Mouse (Mus musculus): Measurements from ENCODE around the gene Ripor3. TPM values are rescaled to one million over a fixed set of nuclear protein-coding genes. Genes with fewer than 3 reads are reported as not detected.

Gene Ripor3
- polyA plus RNA-seq, 1 experiment from 2014 or later, result 2.1 TPM

- Histone ChIP-seq H3K9ac (ENCODE audit: low read depth, low read length) (no peak overlapping the region), H3K4me2 (no peak overlapping the region), H3K4me3 (ENCODE audit: low read depth, low read length) (no peak overlapping the region), H3K9me3 (replicated peaks; ENCODE audit: control insufficient read depth, low read length) (no peaks in the 10 kb centered on the region), H3K36me3 (ENCODE audit: control insufficient read depth, insufficient read depth, low read length) (no peaks in the 10 kb centered on the region), H3K27me3 (ENCODE audit: control insufficient read depth, insufficient read depth, low read length) (peaks cover 3% of the 10 kb centered on the region; the same call in 1 of the 2 replicates), H3K27ac (ENCODE audit: low read depth, low read length) (no peak overlapping the region), H3K4me1 (ENCODE audit: control insufficient read depth, insufficient read depth, low read length) (peaks cover 28% of the 10 kb centered on the region)
- no peak for ATAC-seq (replicated peaks; ENCODE audit: insufficient number of reproducible peaks, low FRiP score, low TSS enrichment)
- WGBS (ENCODE audit: insufficient replicate concordance), result 90% methylated on average over 1 of the region's 1 CpGs
Measured at GRCm38 (mm10) chr2:168052156-168052555, 41.7 kb upstream of the Ripor3 start.

GRCm38 (mm10) chr2:168050000-168050942 lies 39.9 kb upstream of the Ripor3 start:
- Histone ChIP-seq H3K9me3 (replicated peaks; ENCODE audit: control insufficient read depth, low read length) (no peaks in the 10 kb centered on the region), H3K27ac (ENCODE audit: low read depth, low read length) (peak overlapping the region; percentile 68; the same call in 1 of the 2 replicates), H3K4me1 (ENCODE audit: control insufficient read depth, insufficient read depth, low read length) (peaks cover 30% of the 10 kb centered on the region), H3K9ac (ENCODE audit: low read depth, low read length) (peak overlapping the region; percentile 77), H3K36me3 (ENCODE audit: control insufficient read depth, insufficient read depth, low read length) (no peaks in the 10 kb centered on the region), H3K4me3 (ENCODE audit: low read depth, low read length) (peak overlapping the region; percentile 58), H3K4me2 (peak overlapping the region; percentile 96), H3K27me3 (ENCODE audit: control insufficient read depth, insufficient read depth, low read length) (peaks cover 3% of the 10 kb centered on the region; the same call in 1 of the 2 replicates)
- WGBS (ENCODE audit: insufficient replicate concordance), result under 1% methylated on average over 56 of the region's 56 CpGs
- peak; percentile 72 for ATAC-seq (replicated peaks; ENCODE audit: insufficient number of reproducible peaks, low FRiP score, low TSS enrichment)

GRCm38 (mm10) chr2:168049002-168049635 lies 38.7 kb upstream of the Ripor3 start:
- Histone ChIP-seq H3K4me2 (peak overlapping the region; percentile 96), H3K9me3 (replicated peaks; ENCODE audit: control insufficient read depth, low read length) (no peaks in the 10 kb centered on the region), H3K4me3 (ENCODE audit: low read depth, low read length) (peak overlapping the region; percentile 58), H3K36me3 (ENCODE audit: control insufficient read depth, insufficient read depth, low read length) (no peaks in the 10 kb centered on the region), H3K4me1 (ENCODE audit: control insufficient read depth, insufficient read depth, low read length) (peaks cover 31% of the 10 kb centered on the region), H3K9ac (ENCODE audit: low read depth, low read length) (peak overlapping the region; percentile 77; the same call in 1 of the 2 replicates), H3K27me3 (ENCODE audit: control insufficient read depth, insufficient read depth, low read length) (peaks cover 3% of the 10 kb centered on the region; the same call in 1 of the 2 replicates), H3K27ac (ENCODE audit: low read depth, low read length) (no peak overlapping the region; the same call in 1 of the 2 replicates)
- ATAC-seq (replicated peaks; ENCODE audit: insufficient number of reproducible peaks, low FRiP score, low TSS enrichment), result no peak
- WGBS (ENCODE audit: insufficient replicate concordance), result 13% methylated on average over 16 of the region's 16 CpGs

GRCm38 (mm10) chr2:168046467-168046866 lies 36.0 kb upstream of the Ripor3 start:
- H3K27ac ChIP-seq (ENCODE audit: low read depth, low read length), result no peak overlapping the region
- H3K9ac ChIP-seq (ENCODE audit: low read depth, low read length), result no peak overlapping the region
- ATAC-seq (replicated peaks; ENCODE audit: insufficient number of reproducible peaks, low FRiP score, low TSS enrichment), result no peak
- H3K9me3 ChIP-seq (replicated peaks; ENCODE audit: control insufficient read depth, low read length), result no peaks in the 10 kb centered on the region
- peaks cover 31% of the 10 kb centered on the region for H3K4me1 ChIP-seq (ENCODE audit: control insufficient read depth, insufficient read depth, low read length)
- H3K27me3 ChIP-seq (ENCODE audit: control insufficient read depth, insufficient read depth, low read length), result peaks cover 3% of the 10 kb centered on the region; the same call in 1 of the 2 replicates
- no peak overlapping the region for H3K4me3 ChIP-seq (ENCODE audit: low read depth, low read length)
- 70% methylated on average over 4 of the region's 4 CpGs for WGBS (ENCODE audit: insufficient replicate concordance)
- no peak overlapping the region for H3K4me2 ChIP-seq
- H3K36me3 ChIP-seq (ENCODE audit: control insufficient read depth, insufficient read depth, low read length), result no peaks in the 10 kb centered on the region

GRCm38 (mm10) chr2:168045771-168046170 lies 35.4 kb upstream of the Ripor3 start:
- WGBS (ENCODE audit: insufficient replicate concordance), result 26% methylated on average over 5 of the region's 5 CpGs
- Histone ChIP-seq H3K4me1 (ENCODE audit: control insufficient read depth, insufficient read depth, low read length) (peaks cover 27% of the 10 kb centered on the region), H3K4me2 (no peak overlapping the region), H3K9ac (ENCODE audit: low read depth, low read length) (no peak overlapping the region), H3K9me3 (replicated peaks; ENCODE audit: control insufficient read depth, low read length) (no peaks in the 10 kb centered on the region), H3K36me3 (ENCODE audit: control insufficient read depth, insufficient read depth, low read length) (no peaks in the 10 kb centered on the region), H3K4me3 (ENCODE audit: low read depth, low read length) (no peak overlapping the region), H3K27me3 (ENCODE audit: control insufficient read depth, insufficient read depth, low read length) (peaks cover 3% of the 10 kb centered on the region; the same call in 1 of the 2 replicates), H3K27ac (ENCODE audit: low read depth, low read length) (peak overlapping the region; percentile 22; the same call in 1 of the 2 replicates)
- no peak for ATAC-seq (replicated peaks; ENCODE audit: insufficient number of reproducible peaks, low FRiP score, low TSS enrichment)

- Histone ChIP-seq H3K9ac (ENCODE audit: low read depth, low read length) (no peak overlapping the region), H3K27me3 (ENCODE audit: control insufficient read depth, insufficient read depth, low read length) (peaks cover 3% of the 10 kb centered on the region; the same call in 1 of the 2 replicates), H3K4me3 (ENCODE audit: low read depth, low read length) (no peak overlapping the region), H3K9me3 (replicated peaks; ENCODE audit: control insufficient read depth, low read length) (no peaks in the 10 kb centered on the region), H3K36me3 (ENCODE audit: control insufficient read depth, insufficient read depth, low read length) (no peaks in the 10 kb centered on the region), H3K27ac (ENCODE audit: low read depth, low read length) (no peak overlapping the region), H3K4me1 (ENCODE audit: control insufficient read depth, insufficient read depth, low read length) (peaks cover 24% of the 10 kb centered on the region), H3K4me2 (no peak overlapping the region)
- 69% methylated on average over 13 of the region's 13 CpGs for WGBS (ENCODE audit: insufficient replicate concordance)
- ATAC-seq (replicated peaks; ENCODE audit: insufficient number of reproducible peaks, low FRiP score, low TSS enrichment), result no peak
Measured at GRCm38 (mm10) chr2:168045357-168045756, 34.9 kb upstream of the Ripor3 start.

GRCm38 (mm10) chr2:168044681-168045287 lies 34.4 kb upstream of the Ripor3 start:
- no peak for ATAC-seq (replicated peaks; ENCODE audit: insufficient number of reproducible peaks, low FRiP score, low TSS enrichment)
- Histone ChIP-seq H3K27me3 (ENCODE audit: control insufficient read depth, insufficient read depth, low read length) (peaks cover 3% of the 10 kb centered on the region; the same call in 1 of the 2 replicates), H3K4me3 (ENCODE audit: low read depth, low read length) (no peak overlapping the region), H3K27ac (ENCODE audit: low read depth, low read length) (no peak overlapping the region), H3K36me3 (ENCODE audit: control insufficient read depth, insufficient read depth, low read length) (no peaks in the 10 kb centered on the region), H3K9ac (ENCODE audit: low read depth, low read length) (no peak overlapping the region), H3K9me3 (replicated peaks; ENCODE audit: control insufficient read depth, low read length) (no peaks in the 10 kb centered on the region), H3K4me1 (ENCODE audit: control insufficient read depth, insufficient read depth, low read length) (peaks cover 20% of the 10 kb centered on the region), H3K4me2 (no peak overlapping the region)
- WGBS (ENCODE audit: insufficient replicate concordance), result 78% methylated on average over 10 of the region's 10 CpGs

GRCm38 (mm10) chr2:168042019-168042418 lies 31.6 kb upstream of the Ripor3 start:
- Histone ChIP-seq H3K27me3 (ENCODE audit: control insufficient read depth, insufficient read depth, low read length) (no peaks in the 10 kb centered on the region), H3K4me2 (no peak overlapping the region), H3K9ac (ENCODE audit: low read depth, low read length) (no peak overlapping the region), H3K36me3 (ENCODE audit: control insufficient read depth, insufficient read depth, low read length) (no peaks in the 10 kb centered on the region), H3K9me3 (replicated peaks; ENCODE audit: control insufficient read depth, low read length) (no peaks in the 10 kb centered on the region), H3K4me3 (ENCODE audit: low read depth, low read length) (no peak overlapping the region), H3K27ac (ENCODE audit: low read depth, low read length) (no peak overlapping the region), H3K4me1 (ENCODE audit: control insufficient read depth, insufficient read depth, low read length) (peaks cover 16% of the 10 kb centered on the region)
- no peak for ATAC-seq (replicated peaks; ENCODE audit: insufficient number of reproducible peaks, low FRiP score, low TSS enrichment)
- WGBS (ENCODE audit: insufficient replicate concordance), result 86% methylated on average over 6 of the region's 6 CpGs

All from heart, embryonic 11.5 days (tissue).